Mouse (Mus musculus) hindlimb bud, embryonic 11.5 days (tissue): Measurements from ENCODE around the gene Mmp7.

Source experiments
- DNase-seq: peaks from one replicate; pipeline ENCODE4 v3.0.0-alpha.2; 2012; ENCODE audit warnings: low read depth, low spot score; ENCODE audit errors: extremely low spot score

Gene Mmp7

GRCm38 (mm10) chr9:7691790-7692189, at the start of gene Mmp7:
Gene Mmp7 (plus strand): TSS chr9:7692090.
- no peak for DNase-seq

GRCm38 (mm10) chr9:7647901-7648300, 44.0 kb upstream of the Mmp7 start:
- no peak for DNase-seq

DNA sequence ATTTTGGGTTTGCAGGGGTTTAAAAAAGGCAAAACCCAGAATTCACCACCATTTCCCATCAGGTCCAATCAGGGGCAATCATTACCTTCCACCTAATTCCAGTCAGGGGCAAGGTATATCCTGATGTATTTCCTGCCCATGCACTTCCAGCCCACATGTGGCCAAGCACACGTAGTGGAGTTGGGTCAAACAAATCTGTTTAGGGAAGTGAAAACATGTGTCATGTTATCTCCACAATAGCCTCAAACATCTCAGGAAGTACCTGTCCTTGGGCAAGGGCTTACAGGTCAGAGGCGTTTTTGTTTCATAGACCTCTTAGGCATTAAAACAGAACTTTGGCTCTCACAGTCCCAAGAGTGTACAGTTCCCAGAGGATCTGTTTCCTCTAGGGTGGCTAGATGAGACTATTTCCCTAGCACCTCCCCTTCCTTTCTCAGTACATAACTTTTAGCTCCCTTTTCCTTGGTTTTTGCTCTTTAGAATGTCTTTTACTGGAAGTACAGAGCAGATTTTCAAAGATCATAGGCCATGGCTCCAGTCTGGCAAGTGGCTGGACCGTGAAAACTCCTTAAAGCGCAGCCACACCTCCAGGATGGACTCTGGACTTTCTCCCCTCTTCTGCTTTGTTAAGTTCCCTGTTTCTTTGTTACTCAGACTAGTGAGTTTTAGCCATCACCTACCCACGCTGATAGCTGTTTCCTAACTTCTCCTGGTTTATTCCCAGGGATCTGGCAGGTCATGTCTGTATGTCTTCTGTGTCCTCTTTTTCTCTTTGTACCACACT, 41.3 kb upstream of the Mmp7 start:
- DNase-seq: no peak

DNA sequence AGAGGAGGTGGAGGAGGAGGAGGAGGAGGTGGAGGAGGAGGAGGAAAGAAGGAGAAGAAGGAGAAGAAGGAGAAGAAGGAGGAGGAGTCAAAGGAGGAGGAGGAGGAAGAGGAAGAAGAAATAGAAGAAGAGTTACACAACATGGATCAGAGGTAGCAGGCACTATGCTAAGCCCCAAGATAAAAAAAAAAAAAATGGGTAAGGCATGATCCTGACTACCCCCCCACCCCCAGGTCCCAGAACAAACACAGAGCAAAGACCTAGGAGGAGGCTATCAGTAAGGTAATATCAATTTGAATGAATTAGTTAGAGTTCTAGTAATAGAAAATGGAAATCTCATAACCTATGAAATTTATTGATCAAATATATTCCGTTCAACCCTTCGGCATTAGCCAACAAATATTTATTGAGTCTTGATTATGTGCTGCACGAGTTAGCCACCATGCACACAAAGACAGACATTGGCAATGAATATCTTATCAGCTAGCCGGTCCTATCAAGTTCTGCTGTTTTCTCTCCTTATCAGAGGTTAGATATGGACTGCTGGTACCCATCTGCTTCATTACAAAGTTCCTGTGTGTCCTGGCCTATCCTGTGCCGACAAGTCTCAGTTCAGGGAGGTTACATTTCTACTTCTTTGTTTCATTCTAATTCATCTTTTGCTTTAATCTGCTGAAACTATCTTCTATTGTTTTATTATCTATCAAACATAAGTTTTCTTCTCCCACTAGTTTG, 39.4 kb upstream of the Mmp7 start:
- DNase-seq: no peak

DNA sequence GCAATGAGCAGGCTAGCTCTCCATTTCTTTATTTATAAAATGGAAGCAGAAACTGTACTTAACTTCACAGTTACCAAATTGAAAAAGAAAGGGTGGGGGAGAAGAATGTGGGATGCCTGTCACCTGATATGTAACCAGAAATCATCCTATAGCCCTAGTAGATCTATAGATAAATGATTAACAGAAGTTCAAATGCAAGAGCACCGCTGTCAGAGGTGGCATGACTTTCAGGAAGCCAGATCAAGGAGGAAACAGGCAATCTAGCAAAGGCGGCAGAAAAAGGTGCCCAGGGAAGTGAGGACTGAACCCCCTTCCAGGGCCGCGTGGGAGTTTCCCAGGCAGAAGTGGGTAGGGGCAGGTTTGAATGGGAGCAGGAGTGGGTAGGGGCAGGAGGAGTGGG, 33.9 kb upstream of the Mmp7 start:
- DNase-seq: no peak

GRCm38 (mm10) chr9:7659469-7660020, 32.3 kb upstream of the Mmp7 start:
- DNase-seq: no peak

- DNase-seq: no peak
These were observed 30.5 kb upstream of the Mmp7 start for GRCm38 (mm10) chr9:7661371-7661770.

GRCm38 (mm10) chr9:7669674-7670073, 22.2 kb upstream of the Mmp7 start:
- no peak for DNase-seq

DNA sequence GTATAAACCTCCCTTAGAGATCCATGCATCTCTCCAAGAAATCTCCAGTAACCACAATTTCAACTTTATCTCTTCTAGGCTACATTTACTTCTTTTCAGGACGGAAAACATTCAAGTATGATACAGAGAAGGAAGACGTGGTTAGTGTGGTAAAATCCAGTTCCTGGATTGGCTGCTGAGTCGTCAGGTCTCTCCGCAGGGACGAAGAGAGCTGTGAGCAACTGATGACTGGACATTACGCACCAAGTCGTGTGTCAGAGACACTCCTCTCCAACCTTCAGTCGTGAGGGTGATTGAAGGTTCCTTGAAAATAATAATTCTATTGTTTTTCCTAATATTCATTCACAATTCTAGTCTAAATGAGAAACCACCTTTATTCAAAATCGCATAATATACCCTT, 18.9 kb upstream of the Mmp7 start:
- DNase-seq: no peak

DNA sequence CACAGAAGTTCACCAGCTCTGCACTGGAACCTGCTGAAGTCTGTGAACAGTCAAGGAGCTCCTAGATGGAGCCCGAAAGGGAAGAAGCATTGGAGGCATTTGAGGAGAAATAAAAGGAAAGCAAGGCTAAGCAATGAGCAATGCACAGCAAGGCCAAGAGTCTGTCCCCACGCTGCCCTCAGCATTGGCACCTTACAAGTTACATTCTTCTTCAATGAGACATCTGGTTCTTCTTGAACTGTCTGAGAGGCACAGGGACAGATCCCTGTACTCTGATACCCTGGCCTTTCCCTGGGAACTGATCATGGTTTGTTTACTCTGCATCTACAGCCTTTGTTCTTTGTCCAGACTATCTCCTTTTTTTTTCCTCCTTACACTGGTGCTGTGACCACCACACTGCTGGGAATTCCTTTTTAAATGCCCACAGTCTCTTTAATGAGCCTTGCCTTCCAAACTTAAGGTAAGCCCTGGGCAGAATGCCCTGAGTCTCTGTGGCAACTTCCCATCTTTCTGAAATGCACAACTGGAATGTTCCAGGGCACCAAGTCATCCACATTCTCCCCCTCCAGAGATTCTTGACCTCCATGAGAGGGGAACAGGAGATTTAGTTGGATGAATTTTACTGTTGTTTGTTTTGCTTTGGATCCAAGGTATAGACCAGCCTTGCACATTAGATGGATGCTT, 13.6 kb upstream of the Mmp7 start:
- no peak for DNase-seq

GRCm38 (mm10) chr9:7682081-7682618, 9.7 kb upstream of the Mmp7 start:
- DNase-seq: no peak

DNA sequence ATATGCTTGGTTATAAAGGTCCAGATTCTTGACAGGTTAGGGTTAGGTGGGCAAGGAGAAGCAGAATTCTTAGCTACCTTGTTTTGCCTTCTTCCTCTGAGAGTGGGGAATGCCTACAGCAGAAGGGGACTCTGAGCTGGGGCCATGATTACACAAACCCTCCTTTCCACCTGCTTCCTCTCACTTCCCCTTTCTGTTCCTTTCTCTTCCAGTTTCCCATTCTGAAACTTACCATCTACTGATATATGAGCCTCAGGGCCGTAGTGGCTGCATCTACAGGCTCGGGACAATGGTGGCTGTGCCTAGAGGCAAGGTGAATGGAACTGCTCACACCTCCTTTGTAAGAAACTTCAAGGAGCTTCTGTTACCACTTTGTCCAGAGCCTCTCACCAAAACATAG, 5.9 kb upstream of the Mmp7 start:
- no peak for DNase-seq

- no peak for DNase-seq
These were observed 2.1 kb upstream of the Mmp7 start for GRCm38 (mm10) chr9:7689799-7690198.

GRCm38 (mm10) chr9:7693961-7694360, 2.1 kb downstream of the Mmp7 start:
- no peak for DNase-seq

DNA sequence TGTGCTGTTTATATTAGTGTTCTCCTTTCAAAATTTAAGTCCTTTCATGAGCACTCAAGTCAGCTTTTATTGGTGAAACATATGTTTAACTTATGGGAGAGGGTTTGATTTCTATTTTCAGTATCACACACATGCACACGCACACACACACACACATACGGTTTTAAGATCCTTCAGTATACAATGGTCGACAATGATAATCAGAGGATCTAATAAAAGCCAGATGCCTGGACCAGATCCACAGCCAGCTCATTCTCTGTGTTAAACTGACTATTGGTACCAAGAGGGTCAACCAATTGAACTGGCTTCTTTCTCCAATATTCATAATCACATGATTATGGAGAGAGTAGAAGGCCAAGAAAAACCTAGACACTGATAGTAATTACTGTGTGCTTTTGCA, 3.8 kb downstream of the Mmp7 start:
- DNase-seq: no peak

DNA sequence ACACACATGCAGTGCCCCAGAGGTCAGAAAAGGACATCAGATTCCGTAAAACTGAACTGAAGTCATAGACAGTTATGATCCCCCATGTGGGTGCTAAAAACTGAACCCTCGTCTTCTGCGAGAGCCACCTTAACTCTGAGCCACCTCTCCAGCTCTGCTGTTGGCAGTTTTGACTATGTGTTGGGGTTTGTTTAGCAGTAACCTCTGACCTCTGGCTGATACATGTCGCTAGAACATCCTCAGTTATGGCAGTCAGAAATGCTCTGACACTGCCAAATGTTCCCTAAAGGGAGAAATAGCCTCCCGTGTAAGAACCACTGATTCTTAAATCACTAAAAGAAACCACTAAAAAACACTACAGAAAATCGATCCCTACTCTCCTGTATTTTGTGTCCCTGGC, 16.8 kb downstream of the Mmp7 start:
- no peak for DNase-seq

DNA sequence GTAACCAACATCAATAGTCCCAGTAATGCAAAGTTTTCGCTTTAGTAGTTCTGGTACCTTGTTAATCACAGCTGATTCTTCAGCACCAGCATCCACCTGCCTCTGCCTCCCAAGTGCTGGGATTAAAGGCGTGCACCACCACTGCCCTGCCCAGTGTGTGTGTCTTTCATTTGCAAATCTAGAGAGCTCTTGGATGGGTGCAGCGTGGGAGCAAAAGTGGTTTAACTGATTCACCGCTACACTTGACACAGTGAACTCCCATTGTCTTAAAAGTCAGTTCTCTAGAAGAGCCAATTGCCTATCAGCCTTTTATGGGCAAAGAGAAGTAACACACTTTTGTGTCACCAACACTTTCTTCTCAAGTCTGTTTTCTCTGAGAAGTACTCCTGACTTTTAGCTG, 19.3 kb downstream of the Mmp7 start:
- no peak for DNase-seq

GRCm38 (mm10) chr9:7714062-7714907, 22.4 kb downstream of the Mmp7 start:
- peak; percentile 50 for DNase-seq

DNA sequence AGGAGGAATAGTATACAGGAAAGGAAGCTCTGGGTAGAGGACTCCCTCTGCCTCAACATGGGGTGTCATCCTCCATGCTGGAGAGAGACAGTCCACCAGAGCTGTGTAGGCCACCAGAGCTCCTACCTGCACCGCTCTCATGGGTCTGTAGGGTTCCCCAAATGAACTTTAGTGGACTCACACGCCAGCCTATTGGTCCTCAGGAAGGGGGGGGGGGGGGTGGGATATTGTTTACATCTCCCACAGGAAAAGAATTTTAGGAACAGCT, 23.0 kb downstream of the Mmp7 start:
- DNase-seq: no peak

DNA sequence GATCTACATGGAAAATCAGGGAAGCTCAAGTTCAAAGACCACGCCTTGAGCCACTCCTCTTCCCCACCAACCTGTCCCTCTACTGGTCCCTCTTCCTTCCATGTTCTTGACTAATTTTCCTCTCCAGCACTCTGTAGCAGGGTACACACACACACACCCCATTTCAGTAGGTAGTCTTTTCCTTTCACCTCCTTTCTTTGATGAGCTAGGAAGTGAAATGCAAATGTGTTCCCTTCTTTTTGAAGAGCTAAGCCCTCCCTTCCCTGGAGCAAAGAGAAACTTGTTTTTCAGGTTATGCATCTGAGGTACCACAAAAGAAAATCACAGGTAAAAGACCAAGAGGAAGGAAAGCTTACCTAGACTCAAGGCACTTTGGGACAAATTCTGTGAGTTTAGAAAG, 29.7 kb downstream of the Mmp7 start:
- DNase-seq: no peak

DNA sequence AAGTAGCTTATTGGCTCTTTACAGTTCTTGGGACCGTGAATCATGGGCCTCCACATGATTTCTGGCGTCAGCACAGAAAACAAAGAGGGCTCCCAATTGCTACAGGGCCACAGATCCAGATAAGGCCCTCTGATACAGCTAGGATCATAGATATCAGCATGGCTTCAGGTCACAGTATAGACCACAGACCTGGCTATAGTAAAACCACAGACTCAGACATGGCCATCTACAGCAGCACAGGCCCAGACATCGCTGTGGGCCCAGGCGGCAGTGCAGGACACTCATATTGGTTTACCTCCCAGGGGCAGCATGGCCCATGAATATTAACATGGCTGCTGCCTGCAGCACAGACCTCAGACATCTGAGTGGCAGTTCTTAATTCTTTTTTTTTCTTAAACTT, 37.1 kb downstream of the Mmp7 start:
- no peak for DNase-seq
